Mouse (Mus musculus): ENCODE measurements around the gene Smim4. TPM values are rescaled to one million over a fixed set of nuclear protein-coding genes. Genes with fewer than 3 reads are reported as not detected.

Gene Smim4
- total RNA-seq, 2 experiments from 2014 or later, result 24.8 to 25.7 TPM

- intact Hi-C loops (cut with DNase I), result no loop called here
- no peak for DNase-seq
These were observed 10.9 kb upstream of the Smim4 start for GRCm38 (mm10) chr14:31139666-31140065.

DNA sequence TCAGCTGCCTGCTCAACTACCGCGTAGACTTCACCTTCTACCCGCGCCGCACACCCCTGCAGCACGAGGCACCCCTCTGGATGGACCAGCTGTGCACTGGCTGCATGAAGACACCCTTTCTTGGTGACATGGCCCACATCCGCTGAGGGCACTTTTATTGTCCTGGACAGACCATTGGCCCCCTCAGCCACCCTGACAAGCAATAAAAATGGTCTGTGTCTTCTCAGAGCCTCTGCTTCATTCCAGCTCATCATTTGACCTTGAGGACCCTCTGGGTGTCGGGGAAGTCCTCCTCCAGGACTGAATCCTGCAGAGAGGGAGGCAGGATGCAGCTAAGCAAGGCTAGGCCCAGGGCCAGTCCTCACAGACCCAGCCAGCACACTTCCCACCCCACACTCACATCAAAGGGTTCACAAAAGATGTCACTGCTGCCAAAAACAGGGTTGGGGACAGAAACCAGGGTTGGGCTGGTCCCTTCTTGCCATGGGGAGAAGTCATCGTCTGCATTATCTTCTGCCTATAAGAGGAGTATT lies 10.2 kb upstream of the Smim4 start:
- intact Hi-C loops (cut with DNase I), result no loop called here

DNA sequence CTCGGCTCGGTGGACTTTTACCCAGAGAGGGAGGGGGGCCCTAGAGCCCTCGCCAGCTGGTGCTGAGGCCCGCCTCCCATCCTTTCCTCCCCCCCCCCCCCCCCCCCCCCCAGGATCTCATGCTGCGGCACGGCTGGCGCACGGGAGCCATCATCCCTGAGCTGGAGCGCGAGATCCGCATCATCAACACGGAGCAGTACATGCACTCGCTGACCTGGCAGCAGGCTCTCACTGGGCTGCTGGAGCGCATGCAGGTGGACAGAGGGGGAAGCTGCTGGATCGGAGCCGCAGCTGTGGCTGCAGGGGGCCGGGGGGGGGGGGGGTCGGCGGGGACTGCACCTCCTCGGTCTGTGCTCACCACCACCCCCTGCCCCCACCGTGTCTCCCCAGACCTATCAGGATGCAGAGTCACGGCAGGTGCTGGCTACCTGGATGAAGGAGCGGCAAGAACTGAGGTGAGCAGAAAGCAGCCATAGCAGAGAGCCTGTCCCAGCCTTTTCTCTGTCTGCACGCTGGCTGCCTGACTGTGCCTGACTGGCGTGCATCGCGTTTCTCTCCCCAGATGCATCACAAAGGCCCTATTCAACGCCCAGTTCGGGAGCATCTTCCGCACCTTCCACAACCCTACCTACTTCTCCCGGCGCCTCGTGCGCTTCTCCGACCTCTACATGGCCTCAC lies 9.6 kb upstream of the Smim4 start:
- intact Hi-C loops (cut with DNase I), result no loop called here
- DNase-seq, result peak; percentile 14

More for the DNA sequence above, 10.2 kb upstream of the Smim4 start:
- no peak for DNase-seq

- intact Hi-C loops (cut with DNase I), result no loop called here
- no peak for DNase-seq
These were observed 9.0 kb upstream of the Smim4 start for GRCm38 (mm10) chr14:31137791-31138190.

- no peak for DNase-seq
- intact Hi-C loops (cut with DNase I), result no loop called here
These were observed 8.5 kb upstream of the Smim4 start for GRCm38 (mm10) chr14:31137281-31137595.

DNA sequence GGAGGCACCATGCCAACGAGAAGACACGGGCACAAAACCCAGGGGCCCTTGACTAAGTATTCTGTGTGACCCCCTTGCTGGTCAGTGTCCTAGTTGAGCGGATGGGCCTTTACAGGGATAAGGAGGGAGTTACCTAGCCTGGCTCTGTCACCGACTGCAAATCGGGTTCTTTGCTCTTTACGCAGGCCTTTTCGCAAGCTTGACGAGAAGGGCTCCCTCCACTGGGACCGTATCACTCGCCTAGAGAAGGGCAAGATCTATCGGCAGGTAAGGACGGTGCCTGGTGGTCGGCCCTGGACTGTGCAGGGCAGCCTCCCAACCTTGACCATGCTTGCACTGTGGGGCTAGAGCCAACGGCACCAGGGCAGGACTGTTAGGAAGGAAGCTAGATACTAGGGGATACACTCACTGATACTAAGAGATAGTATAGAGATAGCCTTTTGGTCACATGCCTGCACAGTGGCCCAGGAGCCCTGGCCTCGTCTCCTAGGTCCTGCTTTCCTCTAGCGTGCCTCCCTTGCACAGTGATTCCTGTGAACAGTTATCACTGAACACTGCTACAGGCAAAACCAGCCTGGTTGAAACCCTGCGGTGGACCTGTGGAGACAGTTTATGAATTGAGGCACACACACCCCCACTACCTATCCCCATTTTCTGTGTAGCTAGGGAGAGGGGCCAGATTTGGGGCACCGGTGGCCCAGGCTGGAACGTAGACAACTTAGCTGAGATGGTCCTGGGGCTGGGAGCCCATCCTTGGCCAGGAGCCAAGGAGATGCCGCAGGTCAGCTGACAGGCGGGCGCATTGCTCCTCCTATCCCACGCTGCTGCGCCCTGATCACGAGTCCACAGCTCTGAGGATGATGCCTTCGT lies 7.9 kb upstream of the Smim4 start:
- DNase-seq, result no peak
- intact Hi-C loops (cut with DNase I), result no loop called here

- no peak for DNase-seq
- intact Hi-C loops (cut with DNase I), result no loop called here
These were observed 7.0 kb upstream of the Smim4 start for GRCm38 (mm10) chr14:31135495-31136410.

GRCm38 (mm10) chr14:31134015-31135000 lies 5.6 kb upstream of the Smim4 start:
- intact Hi-C loops (cut with DNase I), result no loop called here
- DNase-seq, result peak; percentile 90

- DNase-seq, result no peak
- intact Hi-C loops (cut with DNase I), result no loop called here
These were observed 4.4 kb upstream of the Smim4 start for GRCm38 (mm10) chr14:31133023-31133665.

GRCm38 (mm10) chr14:31132491-31132975 lies 3.8 kb upstream of the Smim4 start:
- intact Hi-C loops (cut with DNase I), result no loop called here

GRCm38 (mm10) chr14:31132031-31132430 lies 3.3 kb upstream of the Smim4 start:
- no peak for DNase-seq
- intact Hi-C loops (cut with DNase I), result no loop called here

More at GRCm38 (mm10) chr14:31132491-31132975, 3.8 kb upstream of the Smim4 start:
- no peak for DNase-seq

DNA sequence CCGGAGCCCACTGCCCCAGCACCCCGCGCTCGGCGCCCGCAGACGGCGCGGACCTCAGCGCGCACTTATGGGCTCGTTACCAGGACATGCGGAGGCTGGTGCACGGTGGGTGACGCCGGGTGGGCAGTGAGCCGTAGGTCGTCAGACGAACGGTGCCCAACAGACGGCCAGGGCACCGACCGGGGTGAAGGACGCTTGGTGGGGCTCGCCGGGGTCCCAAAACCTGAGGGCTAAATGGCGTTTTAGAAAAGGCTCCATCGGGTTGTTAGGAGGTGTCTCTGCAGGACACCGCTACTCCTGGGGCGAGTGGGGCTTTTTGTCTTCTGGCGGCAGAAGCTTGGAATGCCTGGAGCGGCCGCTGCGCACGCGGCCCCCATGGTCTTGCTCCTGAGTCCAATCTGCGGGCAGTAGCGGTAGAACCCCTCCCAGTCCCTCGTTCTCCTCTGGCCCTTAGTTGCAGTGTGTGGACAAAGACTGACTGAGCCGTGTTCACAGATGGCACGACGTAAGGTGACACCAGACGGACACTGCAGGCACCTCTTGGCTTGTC lies 2.6 kb upstream of the Smim4 start:
- intact Hi-C loops (cut with DNase I), result no loop called here
- DNase-seq, result no peak

- intact Hi-C loops (cut with DNase I), result no loop called here
These were observed 1.8 kb upstream of the Smim4 start, which contains the start of gene Nt5dc2 for GRCm38 (mm10) chr14:31130236-31131220. TSS of gene Nt5dc2 (plus strand) at chr14:31131053.

DNA sequence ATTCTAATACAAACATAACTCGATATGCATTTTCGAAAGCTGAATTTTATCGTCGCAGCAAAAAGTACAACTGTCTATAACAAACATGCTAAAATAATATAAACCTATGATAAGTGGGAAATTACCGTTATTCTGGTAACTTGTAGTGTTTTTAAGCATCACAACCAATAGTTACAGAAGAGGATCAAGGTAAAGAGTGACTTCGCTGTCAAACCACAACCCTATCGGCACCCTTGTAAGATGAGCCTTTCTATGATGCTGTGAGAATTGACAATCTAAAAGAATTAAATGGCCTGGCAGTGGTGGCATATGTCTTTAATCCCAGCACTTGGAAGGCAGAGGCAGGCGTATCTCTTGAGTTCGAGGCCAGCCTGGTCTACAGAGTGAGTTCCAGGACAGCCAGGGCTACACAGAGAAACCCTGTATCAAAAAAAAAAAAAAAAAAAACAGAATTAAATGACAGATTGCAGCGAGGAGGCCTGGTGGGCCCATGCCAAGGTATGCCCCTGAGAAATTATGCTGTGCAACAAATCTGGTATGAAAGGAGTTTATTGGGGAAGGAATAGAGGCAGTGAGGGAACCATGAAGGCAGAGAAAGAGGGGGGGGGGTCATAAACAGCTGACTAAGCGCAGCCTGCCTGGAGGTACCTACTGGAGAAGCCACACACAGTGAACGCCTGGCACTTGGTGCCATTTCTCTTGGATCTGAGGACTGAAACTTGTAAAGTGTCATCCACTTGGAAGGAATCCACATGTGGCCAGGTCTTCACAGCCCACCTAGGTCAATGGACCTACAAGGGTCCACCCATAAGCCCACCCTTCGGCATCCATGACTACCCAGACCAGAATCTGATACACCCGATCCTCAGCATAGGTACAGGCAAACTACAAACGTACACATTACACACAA lies 825 bp upstream of the Smim4 start:
- DNase-seq, result no peak

More at GRCm38 (mm10) chr14:31130236-31131220, 1.8 kb upstream of the Smim4 start, which contains the start of gene Nt5dc2:
- DNase-seq, result peak; percentile 97

DNA sequence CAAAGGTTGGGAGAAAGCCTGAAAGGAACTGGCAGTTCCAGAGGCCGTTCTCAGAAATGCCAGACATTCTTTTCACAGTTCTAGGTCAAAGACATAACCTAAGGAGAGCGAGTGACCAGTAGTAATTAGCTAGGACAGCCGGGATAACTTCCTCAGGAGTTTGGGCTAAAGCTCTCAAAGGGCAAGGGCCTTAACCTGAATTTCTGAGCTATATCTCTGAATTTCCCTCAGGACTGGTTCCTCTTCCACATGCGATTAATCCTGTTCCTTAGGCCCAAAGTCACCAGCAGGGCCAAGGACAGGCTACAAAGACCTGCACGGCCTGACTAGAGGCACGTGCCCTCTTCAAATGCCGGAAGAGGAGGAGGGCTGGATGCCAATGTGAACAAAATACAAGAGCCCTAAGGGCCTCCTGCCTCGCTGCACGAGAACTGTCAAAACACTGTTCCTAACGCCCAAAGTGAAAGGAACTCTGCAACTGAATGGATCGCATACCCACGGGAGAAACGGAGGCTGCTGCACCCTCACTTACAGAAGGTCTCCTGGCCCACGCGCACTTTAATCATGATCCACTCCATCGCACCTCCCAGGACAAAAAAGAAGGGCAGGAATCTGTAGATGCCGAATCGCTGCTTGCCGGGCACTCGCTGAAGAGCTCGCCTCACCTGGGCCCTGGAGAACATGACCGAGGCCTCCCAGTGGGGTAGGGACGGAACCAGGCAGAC lies 493 bp downstream of the Smim4 start:
- intact Hi-C loops (cut with DNase I), result no loop called here
- DNase-seq, result no peak

More for the DNA sequence above, 825 bp upstream of the Smim4 start:
- intact Hi-C loops (cut with DNase I), result no loop called here

- no peak for DNase-seq
- intact Hi-C loops (cut with DNase I), result no loop called here
These were observed 1.9 kb downstream of the Smim4 start for GRCm38 (mm10) chr14:31126826-31127225.

All from left cerebral cortex, postnatal 4 days (tissue).